Mouse (Mus musculus) thymus, postnatal 36 days (tissue): ENCODE results near the gene Olfr1168.
"Not testable (repeated sequence)": the region's sequence is repeated elsewhere in the genome, so short reads cannot be mapped to it uniquely, and the experiment has no call there.

ENCODE experiments used
- DNase-seq, 2 experiments: peaks; one replicate each; pipeline ENCODE4 v3.0.0; 2022; ENCODE audit warnings: mixed read lengths in 2 of 2

Olfr1168 gene

GRCm38 (mm10) chr2:88181580-88181979 lies at the start of gene Olfr1168:
TSS of gene Olfr1168 (plus strand) at chr2:88181880.
- no peak for DNase-seq

DNA sequence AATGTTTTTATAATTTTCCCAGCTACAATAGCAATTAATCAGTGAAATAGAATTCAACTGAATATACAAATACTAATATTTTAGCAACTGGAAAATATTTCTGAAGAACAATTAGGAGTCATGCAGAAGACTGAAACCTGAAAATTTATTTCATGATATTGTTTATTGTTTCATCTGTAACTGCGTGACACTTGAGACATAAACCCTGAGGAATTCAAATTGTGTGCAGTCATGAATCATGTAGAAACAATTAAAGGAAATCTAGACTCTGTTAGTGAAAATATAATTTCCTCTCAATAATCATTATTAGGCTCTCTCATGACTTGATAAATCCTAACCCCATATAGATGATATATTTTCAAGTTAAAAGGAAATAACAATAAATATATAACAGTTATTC lies 26.6 kb upstream of the Olfr1168 start, which contains the start of gene Olfr1167:
TSS of gene Olfr1167 (minus strand) at position 101 of the 400 bp plus-strand sequence.
- DNase-seq = not testable (repeated sequence)

GRCm38 (mm10) chr2:88220784-88221183 lies 39.1 kb downstream of the Olfr1168 start:
- DNase-seq = no peak

DNA sequence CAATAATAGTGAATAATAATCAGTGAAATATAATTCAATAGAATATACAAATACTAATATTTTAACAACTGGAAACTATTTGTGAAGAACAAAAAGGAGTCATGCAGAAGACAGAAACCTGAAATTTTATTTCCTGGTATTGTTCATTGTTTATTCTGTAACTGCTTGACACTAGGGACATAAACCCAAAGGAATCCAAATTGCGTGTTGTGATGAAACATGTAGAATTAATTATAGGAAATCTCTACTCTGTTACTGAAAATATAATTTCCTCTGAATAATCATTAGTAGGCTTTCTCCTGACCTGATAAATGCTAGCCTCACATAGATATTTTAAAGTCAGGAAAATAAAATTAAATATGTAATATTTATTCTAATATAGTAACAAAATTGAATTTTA lies 46.6 kb downstream of the Olfr1168 start, which contains the start of gene Olfr1170:
TSS of gene Olfr1170 (minus strand) at position 101 of the 400 bp plus-strand sequence.
- DNase-seq = no peak
